Mouse (Mus musculus) neutrophil, adult 5-6 weeks (primary cell): Measurements from ENCODE around the gene Cacybp. TPM values are rescaled to one million over a fixed set of nuclear protein-coding genes. Genes with fewer than 3 reads are reported as not detected.
A peak's percentile ranks its signal among the peaks of the same experiment; 100 is the strongest.

Source experiments
- ATAC-seq: fragments of 151-379, 151-347 bp; 2 replicates; pipeline ENCODE4 v1.8.0; 2017; ENCODE audit warnings: mild to moderate bottlenecking, moderate TSS enrichment; ENCODE audit not compliant: insufficient number of reproducible peaks, poor library complexity, low FRiP score, severe bottlenecking; ENCODE audit errors: extremely low read depth
- total RNA-seq: library from RNA; stranded (forward); fragments of 200-1000 nt; gene quantifications from 2 replicates; pipeline ENCODE4 v1.2.3, GENCODE M21; 2017

The Cacybp gene
- total RNA-seq: 55.2 and 57.3 TPM in 2 replicates

GRCm38 (mm10) chr1:160212703-160213669 lies at the start of gene Cacybp:
TSS of gene Cacybp (minus strand) at chr1:160212875.
- peak; percentile 93 for ATAC-seq

GRCm38 (mm10) chr1:160262415-160262814 lies 49.7 kb upstream of the Cacybp start:
- no peak for ATAC-seq

- no peak for ATAC-seq
Measured at GRCm38 (mm10) chr1:160261849-160262248, 49.2 kb upstream of the Cacybp start.

- no peak for ATAC-seq
Measured at GRCm38 (mm10) chr1:160260605-160261004, 47.9 kb upstream of the Cacybp start.

- no peak for ATAC-seq
Measured at GRCm38 (mm10) chr1:160259884-160260283, 47.2 kb upstream of the Cacybp start.

- no peak for ATAC-seq
Measured at GRCm38 (mm10) chr1:160253108-160253507, 40.4 kb upstream of the Cacybp start.

- ATAC-seq: no peak
Measured at GRCm38 (mm10) chr1:160251388-160252007, 38.8 kb upstream of the Cacybp start.

GRCm38 (mm10) chr1:160250782-160251181 lies 38.1 kb upstream of the Cacybp start:
- ATAC-seq: no peak

GRCm38 (mm10) chr1:160249786-160250185 lies 37.1 kb upstream of the Cacybp start:
- ATAC-seq: no peak

- ATAC-seq: peak; percentile 63
Measured at GRCm38 (mm10) chr1:160247473-160247872, 34.8 kb upstream of the Cacybp start.

- ATAC-seq: no peak
Measured at GRCm38 (mm10) chr1:160246844-160247243, 34.2 kb upstream of the Cacybp start.

GRCm38 (mm10) chr1:160245954-160246353 lies 33.3 kb upstream of the Cacybp start:
- ATAC-seq: peak; percentile 86

GRCm38 (mm10) chr1:160244689-160245088 lies 32.0 kb upstream of the Cacybp start:
- ATAC-seq: no peak

- ATAC-seq: no peak
Measured at GRCm38 (mm10) chr1:160240091-160240490, 27.4 kb upstream of the Cacybp start.

GRCm38 (mm10) chr1:160238852-160239443 lies 26.3 kb upstream of the Cacybp start:
- ATAC-seq: no peak

- ATAC-seq: no peak
Measured at GRCm38 (mm10) chr1:160237981-160238380, 25.3 kb upstream of the Cacybp start.

GRCm38 (mm10) chr1:160233921-160234320 lies 21.2 kb upstream of the Cacybp start:
- peak; percentile 84 for ATAC-seq

- ATAC-seq: no peak
Measured at GRCm38 (mm10) chr1:160232113-160232512, 19.4 kb upstream of the Cacybp start.

GRCm38 (mm10) chr1:160231013-160231412 lies 18.3 kb upstream of the Cacybp start:
- no peak for ATAC-seq

GRCm38 (mm10) chr1:160227850-160228249 lies 15.2 kb upstream of the Cacybp start:
- ATAC-seq: no peak
